Mouse (Mus musculus): Measurements from ENCODE around the gene Lhx3. TPM values are rescaled to one million over a fixed set of nuclear protein-coding genes. Genes with fewer than 3 reads are reported as not detected.
A peak's percentile ranks its signal among the peaks of the same experiment; 100 is the strongest.

Gene Lhx3
- polyA plus RNA-seq, 1 experiment from 2014 or later: 0.10 TPM

DNA sequence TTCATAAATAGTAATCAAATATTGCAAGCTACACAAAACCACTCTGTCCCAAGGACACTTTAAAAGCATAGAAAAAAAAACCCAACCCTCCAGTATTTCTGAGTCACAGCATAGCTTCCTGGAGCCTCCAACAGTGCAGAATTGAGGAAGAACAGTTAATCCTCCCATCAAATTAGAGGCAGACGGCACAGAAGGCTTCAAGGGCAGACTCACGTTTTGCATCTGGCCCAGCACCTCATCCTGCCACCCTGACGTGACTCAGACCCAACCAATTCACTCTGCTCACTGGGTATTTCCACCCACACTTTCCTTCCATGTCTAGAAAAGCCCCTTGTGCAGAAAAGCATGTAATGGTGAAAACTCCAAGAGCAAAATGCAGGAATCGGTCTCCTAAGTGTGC is 22.2 kb upstream of the Lhx3 start:
- Histone ChIP-seq H3K9ac (ENCODE audit: low read depth, low read length) (no peak overlapping the region), H3K27ac (ENCODE audit: low read depth, low read length) (no peak overlapping the region), H3K27me3 (replicated peaks; ENCODE audit: control insufficient read depth, insufficient read depth, low read length) (no peaks in the 10 kb centered on the region), H3K4me3 (ENCODE audit: low read depth, low read length) (no peak overlapping the region), H3K36me3 (ENCODE audit: control insufficient read depth, insufficient read depth) (peaks cover 18% of the 10 kb centered on the region; the same call in 1 of the 2 replicates), H3K4me2 (replicated peaks; ENCODE audit: low read depth) (no peak overlapping the region), H3K4me1 (replicated peaks; ENCODE audit: control insufficient read depth, insufficient read depth, low read length) (0 out of 2 replicates have a peak, but pooled peaks cover 7% of the 10 kb centered on the region), H3K9me3 (ENCODE audit: control insufficient read depth) (no peaks in the 10 kb centered on the region)
- 55% methylated on average over 4 of the region's 4 CpGs for WGBS
- TF ChIP-seq CTCF (IDR thresholded peaks at IDR 0.05; ENCODE audit: low read depth): no peak
- ATAC-seq: no peak

DNA sequence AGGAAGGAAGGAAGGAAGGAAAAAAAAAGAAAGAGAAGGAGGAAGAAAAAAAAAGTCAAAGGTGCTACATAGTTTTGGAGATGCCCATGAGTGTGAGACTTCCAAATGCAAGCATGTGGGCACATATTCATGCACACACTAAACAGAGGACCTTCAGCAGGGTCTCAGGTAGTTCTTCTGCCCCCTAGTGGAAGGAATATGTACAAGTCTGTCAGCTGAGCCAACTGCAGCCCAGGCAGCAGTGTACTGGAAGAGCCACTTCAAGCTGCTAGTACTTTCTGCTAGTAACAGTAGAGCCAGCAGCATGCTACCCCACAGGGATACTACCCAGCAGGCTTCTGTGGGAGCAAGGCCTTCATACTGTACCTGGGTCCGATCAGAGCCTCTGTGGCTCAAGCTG is 19.7 kb upstream of the Lhx3 start:
- Histone ChIP-seq H3K4me2 (replicated peaks; ENCODE audit: low read depth) (no peak overlapping the region), H3K9ac (ENCODE audit: low read depth, low read length) (no peak overlapping the region), H3K27me3 (replicated peaks; ENCODE audit: control insufficient read depth, insufficient read depth, low read length) (no peaks in the 10 kb centered on the region), H3K36me3 (ENCODE audit: control insufficient read depth, insufficient read depth) (peaks cover 42% of the 10 kb centered on the region), H3K4me1 (replicated peaks; ENCODE audit: control insufficient read depth, insufficient read depth, low read length) (no peaks in the 10 kb centered on the region), H3K9me3 (ENCODE audit: control insufficient read depth) (no peaks in the 10 kb centered on the region), H3K4me3 (ENCODE audit: low read depth, low read length) (no peak overlapping the region), H3K27ac (ENCODE audit: low read depth, low read length) (no peak overlapping the region)
- peak; percentile 39 for ATAC-seq
- peak; percentile 87 for TF ChIP-seq CTCF (IDR thresholded peaks at IDR 0.05; ENCODE audit: low read depth)
- WGBS: 72% methylated on average over 1 of the region's 1 CpGs

- no peak overlapping the region for H3K27ac ChIP-seq (ENCODE audit: low read depth, low read length)
- no peak overlapping the region for H3K4me3 ChIP-seq (ENCODE audit: low read depth, low read length)
- no peak overlapping the region for H3K9ac ChIP-seq (ENCODE audit: low read depth, low read length)
- H3K4me1 ChIP-seq (replicated peaks; ENCODE audit: control insufficient read depth, insufficient read depth, low read length): no peaks in the 10 kb centered on the region
- no peaks in the 10 kb centered on the region for H3K9me3 ChIP-seq (ENCODE audit: control insufficient read depth)
- 93% methylated on average over 4 of the region's 4 CpGs for WGBS
- ATAC-seq: no peak
- H3K36me3 ChIP-seq (ENCODE audit: control insufficient read depth, insufficient read depth): peaks cover 65% of the 10 kb centered on the region
- no peak overlapping the region for H3K4me2 ChIP-seq (replicated peaks; ENCODE audit: low read depth)
- no peaks in the 10 kb centered on the region for H3K27me3 ChIP-seq (replicated peaks; ENCODE audit: control insufficient read depth, insufficient read depth, low read length)
- TF ChIP-seq CTCF (IDR thresholded peaks at IDR 0.05; ENCODE audit: low read depth): no peak
These were observed 17.2 kb upstream of the Lhx3 start for GRCm38 (mm10) chr2:26225242-26225641.

- Histone ChIP-seq H3K4me2 (replicated peaks; ENCODE audit: low read depth) (no peak overlapping the region), H3K36me3 (ENCODE audit: control insufficient read depth, insufficient read depth) (peaks cover 74% of the 10 kb centered on the region), H3K27ac (ENCODE audit: low read depth, low read length) (no peak overlapping the region), H3K9ac (ENCODE audit: low read depth, low read length) (no peak overlapping the region), H3K4me1 (replicated peaks; ENCODE audit: control insufficient read depth, insufficient read depth, low read length) (no peaks in the 10 kb centered on the region), H3K4me3 (ENCODE audit: low read depth, low read length) (no peak overlapping the region), H3K9me3 (ENCODE audit: control insufficient read depth) (no peaks in the 10 kb centered on the region), H3K27me3 (replicated peaks; ENCODE audit: control insufficient read depth, insufficient read depth, low read length) (no peaks in the 10 kb centered on the region)
- no peak for ATAC-seq
- WGBS: 87% methylated on average over 3 of the region's 3 CpGs
- peak; percentile 26 for TF ChIP-seq CTCF (IDR thresholded peaks at IDR 0.05; ENCODE audit: low read depth)
These were observed 15.9 kb upstream of the Lhx3 start for GRCm38 (mm10) chr2:26223961-26224360.

- H3K36me3 ChIP-seq (ENCODE audit: control insufficient read depth, insufficient read depth): peaks cover 79% of the 10 kb centered on the region
These were observed 6.4 kb upstream of the Lhx3 start for GRCm38 (mm10) chr2:26214526-26214925.

DNA sequence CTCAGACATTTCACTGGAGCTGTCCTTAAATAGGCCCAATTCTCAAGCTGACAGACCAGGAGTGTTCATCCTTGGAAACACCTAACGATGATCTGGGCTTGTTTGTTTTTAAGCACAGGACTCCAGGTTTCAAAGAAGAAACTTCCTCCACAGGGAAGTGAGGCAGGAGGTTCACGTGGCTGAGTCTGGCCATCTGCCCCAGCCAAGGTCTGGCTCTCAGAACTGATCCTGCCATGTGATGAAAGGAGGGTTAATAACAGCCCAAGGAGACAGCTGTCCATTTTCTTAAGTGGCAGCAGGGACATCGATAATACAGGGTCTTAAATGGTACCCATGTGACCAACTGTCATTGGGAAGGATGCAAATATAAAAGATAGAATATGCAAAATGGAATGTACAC is 1.5 kb upstream of the Lhx3 start:
- Histone ChIP-seq H3K27me3 (replicated peaks; ENCODE audit: control insufficient read depth, insufficient read depth, low read length) (peaks cover 35% of the 10 kb centered on the region), H3K9ac (ENCODE audit: low read depth, low read length) (no peak overlapping the region), H3K4me1 (replicated peaks; ENCODE audit: control insufficient read depth, insufficient read depth, low read length) (no peaks in the 10 kb centered on the region), H3K9me3 (ENCODE audit: control insufficient read depth) (no peaks in the 10 kb centered on the region), H3K36me3 (ENCODE audit: control insufficient read depth, insufficient read depth) (peaks cover 41% of the 10 kb centered on the region), H3K27ac (ENCODE audit: low read depth, low read length) (no peak overlapping the region), H3K4me3 (ENCODE audit: low read depth, low read length) (no peak overlapping the region), H3K4me2 (replicated peaks; ENCODE audit: low read depth) (no peak overlapping the region)
- WGBS: 84% methylated on average over 3 of the region's 3 CpGs
- no peak for ATAC-seq
- TF ChIP-seq CTCF (IDR thresholded peaks at IDR 0.05; ENCODE audit: low read depth): no peak

More at GRCm38 (mm10) chr2:26214526-26214925, 6.4 kb upstream of the Lhx3 start:
- Histone ChIP-seq H3K27me3 (replicated peaks; ENCODE audit: control insufficient read depth, insufficient read depth, low read length) (no peaks in the 10 kb centered on the region), H3K9me3 (ENCODE audit: control insufficient read depth) (no peaks in the 10 kb centered on the region), H3K4me2 (replicated peaks; ENCODE audit: low read depth) (no peak overlapping the region), H3K9ac (ENCODE audit: low read depth, low read length) (no peak overlapping the region), H3K4me1 (replicated peaks; ENCODE audit: control insufficient read depth, insufficient read depth, low read length) (no peaks in the 10 kb centered on the region), H3K27ac (ENCODE audit: low read depth, low read length) (no peak overlapping the region), H3K4me3 (ENCODE audit: low read depth, low read length) (no peak overlapping the region)
- 12% methylated on average over 3 of the region's 3 CpGs for WGBS
- no peak for ATAC-seq
- TF ChIP-seq CTCF (IDR thresholded peaks at IDR 0.05; ENCODE audit: low read depth): no peak

GRCm38 (mm10) chr2:26207559-26207958 is 530 bp downstream of the Lhx3 start:
- no peak overlapping the region for H3K9ac ChIP-seq (ENCODE audit: low read depth, low read length)
- H3K36me3 ChIP-seq (ENCODE audit: control insufficient read depth, insufficient read depth): peaks cover 30% of the 10 kb centered on the region
- TF ChIP-seq CTCF (IDR thresholded peaks at IDR 0.05; ENCODE audit: low read depth): no peak
- H3K9me3 ChIP-seq (ENCODE audit: control insufficient read depth): no peaks in the 10 kb centered on the region
- WGBS: 19% methylated on average over 9 of the region's 9 CpGs
- ATAC-seq: no peak
- H3K4me3 ChIP-seq (ENCODE audit: low read depth, low read length): no peak overlapping the region
- no peak overlapping the region for H3K27ac ChIP-seq (ENCODE audit: low read depth, low read length)
- H3K4me1 ChIP-seq (replicated peaks; ENCODE audit: control insufficient read depth, insufficient read depth, low read length): no peaks in the 10 kb centered on the region
- H3K27me3 ChIP-seq (replicated peaks; ENCODE audit: control insufficient read depth, insufficient read depth, low read length): peaks cover 54% of the 10 kb centered on the region
- no peak overlapping the region for H3K4me2 ChIP-seq (replicated peaks; ENCODE audit: low read depth)
